Mouse (Mus musculus): ENCODE data around the gene Il1f6.
"Not testable (repeated sequence)": the region's sequence is repeated elsewhere in the genome, so short reads cannot be mapped to it uniquely, and the experiment has no call there.

Il1f6 gene

GRCm38 (mm10) chr2:24215118-24215517 lies at the start of gene Il1f6:
Il1f6 (plus strand) TSS chr2:24215418.
- DNase-seq = no peak

- DNase-seq = not testable (repeated sequence)
These were observed 33.4 kb upstream of the Il1f6 start for GRCm38 (mm10) chr2:24181683-24182331.

GRCm38 (mm10) chr2:24182423-24183147 lies 32.6 kb upstream of the Il1f6 start:
- DNase-seq = not testable (repeated sequence)

- not testable (repeated sequence) for DNase-seq
These were observed 31.1 kb upstream of the Il1f6 start for GRCm38 (mm10) chr2:24184092-24184491.

GRCm38 (mm10) chr2:24186176-24186575 lies 29.0 kb upstream of the Il1f6 start, which contains the start of gene Il1f9:
Il1f9 (plus strand) TSS chr2:24186476.
- DNase-seq = no peak

- DNase-seq = no peak
These were observed 27.6 kb upstream of the Il1f6 start for GRCm38 (mm10) chr2:24187585-24187984.

GRCm38 (mm10) chr2:24188189-24188588 lies 27.0 kb upstream of the Il1f6 start:
- DNase-seq = no peak

- peak; percentile 92 for DNase-seq
These were observed 12.0 kb downstream of the Il1f6 start for GRCm38 (mm10) chr2:24227191-24227590.

GRCm38 (mm10) chr2:24267503-24267902 lies 52.3 kb downstream of the Il1f6 start:
- DNase-seq = no peak

- DNase-seq = no peak
These were observed 58.4 kb downstream of the Il1f6 start for GRCm38 (mm10) chr2:24273619-24274018.

- no peak for DNase-seq
These were observed 59.9 kb downstream of the Il1f6 start for GRCm38 (mm10) chr2:24275146-24275545.
